Mouse (Mus musculus) heart, adult 2 months (tissue): ENCODE data around the gene Apln.
A peak's percentile ranks its signal among the peaks of the same experiment; 100 is the strongest.

ENCODE experiments used
- CTCF ChIP-seq: fragments of 200-600 bp; IDR thresholded peaks from 2 replicates; pipeline ENCODE4 v1.8.1; 2022; ENCODE audit warnings: antibody characterized with exemption, mild to moderate bottlenecking, moderate library complexity
- EP300 ChIP-seq: fragments of 200-500 bp; IDR thresholded peaks from 2 replicates; pipeline ENCODE4 v1.6.1; 2011; ENCODE audit warnings: low read depth, low read length, control low read depth; ENCODE audit not compliant: insufficient read depth
- POLR2A ChIP-seq: fragments of 200-500 bp; IDR thresholded peaks from 2 replicates; pipeline ENCODE4 v1.6.1; 2011; ENCODE audit warnings: mild to moderate bottlenecking, low read depth, low read length, control low read depth; ENCODE audit not compliant: insufficient read depth

- TF ChIP-seq CTCF = peak; percentile 98
- no peak for TF ChIP-seq POLR2A
- TF ChIP-seq EP300 = peak; percentile 66; the same call in 1 of the 2 replicates
Observed at GRCm38 (mm10) chrX:47992606-47993005, 42.0 kb downstream of the Apln start.
